Mouse (Mus musculus) lung, adult 2 months (tissue): Measurements from ENCODE around the gene Gm11559.

ENCODE experiments used
- CTCF ChIP-seq: fragments of 200-500 bp; IDR thresholded peaks from 2 replicates; pipeline ENCODE4 v1.5.1; 2011; ENCODE audit warnings: mild to moderate bottlenecking, low read length, control low read depth; ENCODE audit not compliant: insufficient read depth
- POLR2A ChIP-seq: fragments of 200-500 bp; IDR thresholded peaks from 2 replicates; pipeline ENCODE4 v1.6.1; 2011; ENCODE audit warnings: low read depth, mild to moderate bottlenecking, control low read depth, low read length, borderline replicate concordance; ENCODE audit errors: extremely low read depth

DNA sequence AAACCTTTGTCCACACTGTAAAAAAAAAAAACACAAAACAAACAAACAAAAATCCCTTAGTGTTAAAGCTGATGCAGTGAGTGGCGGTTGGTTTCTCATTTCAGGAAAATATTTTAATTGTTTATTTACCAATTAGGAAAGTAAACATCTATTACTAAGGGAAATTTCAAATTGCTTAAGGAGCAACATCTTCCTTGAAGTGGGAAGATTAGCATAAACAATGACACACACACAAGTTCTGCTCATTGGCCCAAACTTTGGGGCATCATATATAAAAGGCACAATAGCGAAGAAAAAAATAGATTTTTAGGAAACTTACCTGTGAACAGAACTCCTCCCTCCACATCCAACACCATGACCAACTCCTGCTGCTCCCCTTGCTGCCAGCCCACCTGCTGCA is 6.7 kb upstream of the Gm11559 start, which contains the start of gene Gm11568:
- TF ChIP-seq CTCF: no peak
- TF ChIP-seq POLR2A: no peak
